Mouse (Mus musculus) inflammation-experienced regulatory T-cells, adult 6 months (primary cell): ENCODE data around the gene Il22ra1. TPM values are rescaled to one million over a fixed set of nuclear protein-coding genes. Genes with fewer than 3 reads are reported as not detected.
"Not testable (repeated sequence)": the region's sequence is repeated elsewhere in the genome, so short reads cannot be mapped to it uniquely, and the experiment has no call there.

Experiments
- ATAC-seq: one replicate; pipeline ENCODE4 v1.8.0; 2017
- polyA plus RNA-seq, 3 experiments: library from polyadenylated mRNA; unstranded; fragments of 100-300 nt; shearing (Covaris generic); gene quantifications; one replicate each; pipeline ENCODE4 v1.2.1; 2017

Gene Il22ra1
- polyA plus RNA-seq = not detected

DNA sequence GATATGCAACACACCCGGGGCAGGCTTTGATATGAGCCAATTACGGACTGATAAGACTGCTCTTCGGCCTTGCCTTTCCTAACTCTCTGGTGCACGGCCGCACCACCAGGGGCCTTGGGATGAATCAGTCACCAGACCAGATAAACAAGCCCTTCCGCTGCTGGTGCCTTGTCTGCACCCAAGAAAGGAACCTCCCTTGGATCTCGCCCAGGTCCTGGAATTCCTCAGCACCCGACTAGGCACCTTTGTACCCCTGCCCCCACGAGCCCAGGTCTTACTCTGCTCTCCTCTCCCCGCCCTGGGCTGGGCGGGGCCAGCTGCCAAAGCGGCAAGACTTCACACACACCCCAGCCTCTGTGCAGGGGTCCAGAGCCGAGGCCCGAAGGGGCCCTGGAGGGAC lies at the start of gene Il22ra1:
Il22ra1 (plus strand) TSS at position 356 of the 400 bp plus-strand sequence.
- ATAC-seq = no peak

DNA sequence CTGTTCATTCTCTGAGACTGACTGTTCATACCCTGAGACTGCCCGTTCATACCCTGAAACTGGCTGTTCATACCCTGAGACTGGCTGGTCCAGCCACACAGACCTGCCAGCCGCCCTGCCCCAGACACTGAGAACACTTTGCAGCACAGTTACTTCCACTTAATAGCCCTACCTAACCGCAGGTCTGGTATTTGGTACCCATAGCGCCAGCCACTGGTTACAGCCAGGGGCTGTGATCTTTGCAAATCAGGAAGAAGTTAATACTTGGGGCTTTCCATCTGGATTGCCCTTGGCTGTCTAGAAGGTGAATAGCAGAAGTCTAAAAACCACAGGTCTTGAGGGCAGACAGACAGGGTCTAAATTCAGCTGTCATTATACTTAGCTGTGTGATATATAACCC lies 48.7 kb upstream of the Il22ra1 start:
- no peak for ATAC-seq

DNA sequence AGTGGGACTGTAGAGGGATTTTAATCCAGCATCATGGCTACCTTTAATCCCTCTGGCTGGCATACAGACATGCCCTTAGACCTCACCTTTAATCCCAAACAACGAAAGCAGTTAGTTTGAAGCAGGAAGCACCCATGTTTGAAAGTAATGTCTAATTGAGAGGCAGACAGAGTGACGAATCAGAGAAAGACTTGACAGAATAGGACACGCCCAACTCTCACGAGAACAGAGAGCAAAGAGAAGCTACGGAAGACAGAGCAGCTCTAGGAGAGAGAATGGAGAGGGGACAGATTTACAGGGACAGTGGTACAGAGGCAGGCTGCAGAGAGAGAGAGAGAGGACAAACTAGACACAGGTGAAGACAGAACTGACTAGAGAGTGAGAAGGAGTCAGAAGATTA lies 46.2 kb upstream of the Il22ra1 start:
- no peak for ATAC-seq

DNA sequence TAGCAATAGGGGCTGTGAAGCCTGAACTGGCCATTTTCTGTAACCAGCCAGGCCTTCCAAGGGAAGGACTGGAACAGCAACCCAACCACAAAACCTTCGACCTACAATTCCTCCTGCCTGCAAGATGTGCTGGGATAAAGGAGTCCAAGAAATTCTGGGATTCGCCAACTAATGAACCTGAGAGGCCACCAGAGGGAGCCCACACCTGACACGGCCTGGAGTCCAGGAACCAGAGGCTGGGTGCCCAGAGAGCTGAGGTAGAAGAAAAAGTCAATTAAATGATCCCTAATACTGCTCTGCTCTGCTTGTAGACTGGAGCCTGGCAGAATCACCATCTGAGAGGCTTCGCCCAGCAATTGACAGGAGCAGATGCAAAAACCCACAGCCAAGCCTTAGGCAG lies 44.4 kb upstream of the Il22ra1 start:
- no peak for ATAC-seq

DNA sequence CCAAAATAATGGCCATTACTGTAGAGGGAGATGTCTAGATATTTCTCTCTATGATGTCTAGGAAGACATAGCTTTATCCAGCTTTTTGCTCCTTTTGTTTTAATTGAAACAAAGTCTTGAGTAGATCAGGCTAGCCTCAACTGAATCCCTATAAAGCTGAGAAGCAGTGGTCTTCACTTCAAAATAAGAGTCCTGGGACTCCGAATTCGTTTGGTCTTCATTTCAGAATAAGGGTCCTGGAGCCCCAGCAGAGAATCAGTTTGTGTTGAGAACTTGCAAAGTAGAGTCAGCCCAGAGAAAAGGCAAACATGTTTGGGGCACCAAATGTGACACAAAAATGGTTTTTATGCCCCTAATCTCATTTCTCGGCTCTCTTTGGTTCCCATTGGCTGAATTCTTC lies 43.2 kb upstream of the Il22ra1 start:
- no peak for ATAC-seq

DNA sequence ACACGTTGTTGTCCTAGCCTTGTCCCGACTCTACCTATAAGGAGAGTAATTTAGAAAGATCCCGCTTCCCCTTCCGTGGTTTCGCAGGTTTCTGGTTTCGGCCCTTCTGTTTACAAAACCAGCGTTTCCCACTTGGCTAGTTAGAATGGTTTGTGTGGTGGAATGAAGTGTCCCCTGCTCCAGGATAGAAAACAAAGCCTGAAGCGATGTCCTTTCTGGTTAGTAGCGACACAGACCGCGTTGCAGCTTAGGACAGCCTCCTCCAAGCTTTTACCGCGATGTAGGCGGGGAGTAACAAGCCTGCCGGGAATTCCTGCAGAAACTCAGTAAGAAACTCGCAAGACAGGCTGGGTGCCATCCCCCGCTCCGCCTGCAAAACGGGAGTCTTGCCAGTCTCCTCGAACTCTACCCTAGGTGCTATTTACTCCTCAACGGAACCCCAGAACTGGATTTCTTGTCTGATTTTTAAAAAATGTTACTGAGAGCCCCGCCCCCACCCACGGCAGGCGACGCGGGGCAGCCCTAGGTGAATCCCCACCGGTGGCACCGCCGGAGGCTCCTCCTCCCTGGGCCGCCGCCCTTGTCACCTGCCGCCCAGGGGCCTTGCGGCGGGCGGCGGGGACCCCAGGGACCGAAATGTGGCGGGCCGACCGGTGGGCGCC lies 41.9 kb upstream of the Il22ra1 start, which contains the start of gene Ifnlr1:
Ifnlr1 (plus strand) TSS at position 382 of the 662 bp plus-strand sequence.
- ATAC-seq = peak; percentile 60

DNA sequence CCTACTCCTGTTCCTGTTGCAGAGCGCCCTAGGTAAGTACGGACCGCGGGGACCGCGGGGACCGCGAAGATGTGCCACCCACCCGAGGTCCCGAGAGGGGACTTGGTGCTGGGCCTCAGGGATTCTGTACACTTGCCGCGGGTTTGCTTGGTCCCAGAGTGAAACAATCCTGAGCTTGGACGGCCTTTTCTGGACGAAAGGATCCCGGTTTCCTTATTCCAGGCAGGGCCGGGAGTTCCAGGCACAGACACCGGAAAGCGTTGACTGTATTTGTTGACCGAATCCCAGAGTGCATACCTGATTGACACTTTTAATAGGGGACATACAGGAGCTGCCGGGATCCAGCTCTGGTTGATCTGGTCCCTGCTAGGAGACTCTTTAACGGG lies 41.4 kb upstream of the Il22ra1 start:
- no peak for ATAC-seq

DNA sequence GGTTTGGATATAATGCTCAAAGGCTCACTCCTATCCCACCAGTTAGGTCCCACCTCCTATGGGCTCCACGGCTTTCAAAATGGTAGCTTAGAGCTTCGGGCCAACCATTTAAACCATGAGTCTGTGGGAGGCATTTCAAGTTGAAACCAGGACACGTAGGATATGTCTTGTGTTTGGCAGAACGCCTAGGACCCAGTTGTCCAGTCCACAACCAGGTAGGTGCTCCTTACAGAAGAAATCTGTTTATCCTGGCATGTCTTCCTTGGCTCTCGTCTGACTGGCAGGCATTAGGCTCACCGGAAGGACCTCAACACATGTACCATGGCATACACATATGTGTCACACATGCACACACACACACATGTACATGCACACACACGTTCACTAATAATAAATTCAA lies 38.2 kb upstream of the Il22ra1 start:
- no peak for ATAC-seq

DNA sequence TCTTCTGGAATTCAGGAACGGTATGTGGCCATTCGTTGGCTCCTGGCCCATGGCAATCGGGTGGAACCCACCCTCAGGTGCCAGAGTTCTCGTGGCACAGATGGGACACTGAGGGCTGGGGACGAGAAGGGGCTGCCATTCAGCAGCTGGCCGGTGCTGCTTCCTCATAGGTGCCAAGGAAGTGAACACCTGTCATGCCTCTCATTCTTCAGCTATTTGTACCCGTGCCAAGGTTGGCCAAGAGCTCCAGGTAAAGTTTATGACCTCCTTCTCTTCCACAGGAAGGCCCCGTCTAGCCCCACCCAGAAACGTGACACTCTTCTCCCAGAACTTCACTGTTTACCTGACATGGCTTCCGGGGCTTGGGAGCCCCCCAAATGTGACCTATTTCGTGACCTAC lies 37.7 kb upstream of the Il22ra1 start:
- ATAC-seq = no peak

DNA sequence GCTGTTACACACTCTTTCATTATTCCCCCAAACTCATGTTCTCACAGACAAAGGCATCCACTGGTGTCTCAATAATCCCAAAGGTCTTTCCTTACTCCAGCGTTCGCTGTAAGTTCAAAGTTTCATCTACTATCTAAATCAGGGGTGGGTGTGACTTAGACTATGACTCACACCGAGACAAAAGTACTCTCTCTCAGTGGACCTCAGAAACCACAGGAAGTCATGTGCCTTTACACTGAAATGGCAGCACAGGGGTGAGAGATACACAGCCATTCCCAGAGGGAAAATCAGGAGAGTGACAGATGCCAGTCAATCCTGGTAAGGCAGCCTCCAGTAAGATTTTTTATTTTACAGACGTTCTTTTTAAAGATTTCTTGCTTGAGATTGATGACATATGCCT lies 35.1 kb upstream of the Il22ra1 start:
- no peak for ATAC-seq

DNA sequence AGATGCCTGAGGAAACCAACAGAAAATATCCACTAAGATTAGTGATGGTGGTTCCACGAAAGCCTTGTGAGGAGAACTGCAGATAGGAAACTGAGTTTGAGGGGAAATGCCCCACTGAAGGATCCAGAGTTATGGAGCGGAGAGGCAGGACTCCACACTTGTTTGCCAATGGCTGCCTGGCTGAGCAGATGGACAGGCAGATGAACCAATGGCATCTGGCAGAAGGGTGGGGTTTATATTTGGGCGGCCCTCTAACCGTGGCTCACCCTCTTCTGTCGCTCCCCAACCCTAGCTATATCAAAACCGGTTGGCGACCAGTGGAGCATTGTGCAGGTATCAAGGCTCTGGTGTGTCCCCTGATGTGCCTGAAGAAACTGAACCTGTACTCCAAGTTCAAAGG lies 29.5 kb upstream of the Il22ra1 start:
- no peak for ATAC-seq

DNA sequence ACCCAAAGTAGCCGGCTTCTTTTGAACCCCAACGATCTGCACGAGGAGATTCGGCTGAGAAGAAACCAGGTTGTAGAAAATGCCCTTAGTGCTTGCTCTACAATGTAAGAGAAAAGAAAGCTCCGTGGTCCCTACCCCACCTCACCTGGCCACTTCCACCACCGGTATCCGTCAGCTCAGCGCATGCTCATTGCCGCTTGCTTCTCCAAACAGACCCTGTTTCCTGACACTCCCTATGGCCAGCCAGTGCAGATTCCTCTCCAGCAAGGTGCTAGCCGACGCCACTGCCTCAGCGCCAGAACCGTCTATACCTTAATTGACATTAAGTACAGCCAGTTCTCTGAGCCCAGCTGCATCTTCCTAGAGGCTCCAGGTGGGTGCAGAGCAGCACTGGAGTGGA lies 24.5 kb upstream of the Il22ra1 start:
- no peak for ATAC-seq

DNA sequence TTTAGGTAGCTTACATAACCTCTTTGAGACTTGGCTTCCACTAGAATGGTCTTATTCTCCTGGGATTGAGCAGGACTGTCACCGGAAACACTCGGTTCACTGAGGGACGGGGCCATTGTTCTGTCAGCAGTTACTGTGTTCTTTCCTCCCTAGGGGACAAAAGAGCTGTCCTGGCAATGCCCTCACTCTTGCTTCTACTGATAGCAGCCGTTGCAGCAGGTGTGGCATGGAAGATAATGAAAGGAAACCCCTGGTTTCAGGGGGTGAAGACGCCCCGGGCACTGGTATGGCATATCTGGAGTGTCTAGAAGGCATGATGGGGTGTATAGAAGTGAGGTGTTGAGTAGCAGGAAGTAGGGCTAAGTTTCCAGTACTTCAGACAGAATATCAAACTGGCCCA lies 24.0 kb upstream of the Il22ra1 start:
- ATAC-seq = no peak

DNA sequence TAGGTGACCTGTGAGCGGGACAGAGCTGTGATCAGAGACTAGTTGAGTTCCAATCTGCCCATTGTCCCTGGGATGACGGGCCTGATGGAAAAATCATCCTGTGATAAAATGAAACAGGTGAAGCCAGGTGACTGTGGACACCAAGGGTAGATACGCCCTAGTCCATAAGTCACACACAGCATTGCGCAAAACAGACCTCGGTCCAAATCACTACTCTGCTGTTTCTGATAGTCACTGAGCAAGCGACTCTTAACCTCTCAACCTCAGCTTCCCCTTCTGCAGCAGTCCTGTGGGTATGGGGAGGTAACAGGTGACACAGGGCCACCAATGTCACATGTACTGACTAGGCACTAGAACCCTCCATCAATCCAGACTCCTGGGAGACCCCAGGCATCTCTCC lies 21.9 kb upstream of the Il22ra1 start:
- ATAC-seq = no peak

DNA sequence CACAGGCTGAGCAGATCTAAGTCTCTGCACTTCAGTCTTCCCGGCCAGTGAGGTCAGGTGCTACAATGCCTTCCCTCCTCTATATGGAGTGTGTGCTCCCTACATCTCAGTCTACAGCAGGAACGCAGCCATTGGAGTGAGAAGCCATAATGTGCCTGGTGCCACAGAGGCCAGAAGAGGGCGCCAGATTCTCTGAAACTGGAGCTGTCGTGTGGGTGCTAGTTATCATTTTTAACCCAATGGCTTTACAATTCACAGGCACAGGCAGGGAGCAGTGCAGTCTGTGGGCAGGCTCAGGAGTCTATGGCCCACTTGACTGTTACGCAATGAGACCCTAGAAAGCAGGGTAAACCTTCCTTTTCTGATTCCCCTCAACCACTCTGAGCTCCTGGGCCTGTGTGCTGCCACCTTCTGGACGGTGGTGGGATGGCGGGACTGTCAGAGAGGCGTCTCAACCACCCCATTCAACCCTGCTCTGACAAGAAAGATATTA lies 18.9 kb upstream of the Il22ra1 start:
- ATAC-seq = peak; percentile 50

DNA sequence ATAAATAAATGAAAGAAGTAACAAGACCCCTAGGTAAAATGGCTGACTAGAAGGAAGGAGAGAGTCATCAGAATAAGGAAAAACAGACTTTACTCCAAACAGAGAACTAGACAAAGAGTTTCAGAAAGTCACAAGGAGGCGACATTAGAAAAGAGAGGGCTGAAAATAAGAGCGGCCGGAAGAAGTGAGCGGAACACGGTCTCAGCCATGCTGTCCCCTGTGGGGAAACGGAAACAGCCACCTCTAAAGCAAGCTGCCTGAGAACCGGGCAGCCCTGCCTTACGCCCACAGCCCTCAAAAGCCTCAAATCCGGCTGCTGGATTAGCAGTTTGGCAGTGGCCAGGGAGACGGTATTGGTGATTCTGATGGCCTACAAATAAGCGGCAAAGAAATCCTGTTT lies 18.4 kb upstream of the Il22ra1 start:
- no peak for ATAC-seq

DNA sequence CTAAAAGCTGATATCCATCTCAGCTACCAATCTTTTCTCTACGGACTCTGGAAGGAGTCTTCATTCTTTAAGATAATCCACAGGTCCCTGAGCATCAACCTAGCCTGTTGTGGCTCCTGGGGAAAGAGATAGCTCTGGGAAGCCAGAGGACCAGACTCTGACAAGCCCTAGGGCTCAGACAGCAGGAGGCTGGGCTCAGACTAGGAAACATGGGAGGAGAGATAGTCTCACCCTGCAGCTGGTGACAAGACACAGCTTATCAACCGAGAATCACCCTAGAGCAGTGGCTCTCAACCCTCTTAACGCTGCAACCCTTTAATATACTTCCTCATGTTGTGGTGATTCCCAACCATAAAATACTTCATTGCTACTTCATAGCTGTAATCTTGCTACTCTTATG lies 17.6 kb upstream of the Il22ra1 start:
- ATAC-seq = no peak

DNA sequence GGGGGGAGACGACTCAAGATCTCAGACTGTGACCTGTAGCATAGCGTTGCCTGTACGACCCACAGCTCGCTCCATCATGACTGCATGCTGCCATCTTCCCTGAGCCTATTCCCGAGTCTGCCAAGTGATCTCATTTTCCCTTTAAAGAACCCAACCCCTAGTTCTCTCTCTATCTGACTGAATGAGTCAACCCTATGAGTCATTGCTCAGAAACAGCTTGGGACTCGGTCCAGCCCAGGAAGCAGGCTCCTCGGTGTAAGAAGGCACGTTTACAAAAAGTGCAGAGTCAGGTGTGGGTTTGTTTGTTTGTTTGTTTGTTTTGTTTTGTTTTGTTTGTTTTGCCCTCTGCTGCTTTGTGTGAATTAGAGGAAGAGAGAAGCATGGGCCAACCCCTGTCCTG lies 13.2 kb upstream of the Il22ra1 start:
- ATAC-seq = no peak

DNA sequence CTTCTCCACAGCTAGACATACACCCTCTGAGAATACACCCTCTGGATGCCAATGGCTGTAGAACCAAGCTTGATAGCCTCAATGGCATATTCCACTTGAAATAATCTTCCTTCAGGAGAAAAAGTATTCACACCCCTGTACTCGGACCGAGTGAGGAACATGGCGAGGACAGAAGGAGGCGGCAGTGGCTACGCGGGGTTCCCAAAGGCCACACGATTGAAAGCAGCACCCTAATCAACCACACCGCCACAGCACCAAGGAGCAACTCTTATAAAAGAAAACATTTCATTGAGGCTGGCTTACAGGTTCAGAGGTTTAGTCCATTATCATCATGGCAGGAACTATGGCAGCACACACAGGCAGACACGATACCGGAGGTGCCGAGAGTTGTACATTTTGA lies 11.5 kb upstream of the Il22ra1 start:
- not testable (repeated sequence) for ATAC-seq

DNA sequence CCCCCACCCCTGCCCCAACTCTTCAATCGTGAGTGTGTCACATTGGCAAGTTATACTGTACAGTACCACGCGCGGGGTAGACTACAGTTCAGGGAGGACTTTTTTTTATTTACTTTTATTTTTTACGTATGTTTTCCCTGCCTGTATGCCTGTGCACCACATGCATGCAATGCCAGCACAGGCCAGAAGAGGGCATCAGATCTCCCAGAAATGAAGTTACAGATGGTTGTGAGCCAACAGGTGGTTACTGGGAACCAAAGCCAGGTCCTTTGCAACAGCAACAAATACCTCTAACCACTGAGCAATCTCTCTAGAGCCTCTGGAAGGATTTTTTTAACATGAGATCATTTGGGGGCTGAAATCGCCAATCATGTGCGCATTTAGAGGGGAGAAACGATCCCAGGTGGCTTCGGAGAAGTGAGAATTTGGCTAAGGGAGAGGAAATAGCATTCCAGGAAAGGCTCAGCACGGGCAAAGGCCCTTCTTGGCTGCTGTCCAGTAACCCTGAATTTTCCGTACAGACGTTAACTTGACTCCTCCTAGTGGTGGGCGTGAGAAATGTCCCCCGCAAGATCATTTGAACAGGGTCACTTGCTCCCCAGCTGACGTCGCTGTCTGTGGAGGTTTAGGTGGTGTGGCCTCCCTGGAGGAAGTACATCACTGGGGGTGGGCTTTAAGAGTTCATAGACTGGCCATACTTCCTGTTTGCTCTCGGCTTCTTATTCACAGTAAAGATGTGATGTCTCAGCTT lies 5.3 kb upstream of the Il22ra1 start:
- ATAC-seq = no peak

DNA sequence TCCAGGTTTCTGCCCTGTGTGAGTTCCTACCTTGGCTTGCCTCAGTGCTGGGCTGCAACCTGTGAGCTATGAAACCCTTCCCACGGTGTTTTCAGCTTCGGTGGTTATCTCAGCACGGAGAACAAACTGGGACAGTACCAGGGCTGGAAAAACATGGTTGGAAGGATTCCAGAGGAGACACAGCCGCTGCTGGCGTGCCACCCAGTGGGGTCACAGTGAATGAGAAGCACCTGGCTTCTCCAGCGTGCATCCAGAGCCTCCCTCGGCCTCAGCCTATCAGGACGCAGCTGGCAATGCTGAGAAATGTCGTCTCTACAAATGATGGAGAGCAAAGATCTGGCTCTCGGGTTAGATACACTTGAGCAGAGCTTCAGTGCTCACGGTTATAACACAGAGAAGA lies 1.6 kb upstream of the Il22ra1 start:
- no peak for ATAC-seq

DNA sequence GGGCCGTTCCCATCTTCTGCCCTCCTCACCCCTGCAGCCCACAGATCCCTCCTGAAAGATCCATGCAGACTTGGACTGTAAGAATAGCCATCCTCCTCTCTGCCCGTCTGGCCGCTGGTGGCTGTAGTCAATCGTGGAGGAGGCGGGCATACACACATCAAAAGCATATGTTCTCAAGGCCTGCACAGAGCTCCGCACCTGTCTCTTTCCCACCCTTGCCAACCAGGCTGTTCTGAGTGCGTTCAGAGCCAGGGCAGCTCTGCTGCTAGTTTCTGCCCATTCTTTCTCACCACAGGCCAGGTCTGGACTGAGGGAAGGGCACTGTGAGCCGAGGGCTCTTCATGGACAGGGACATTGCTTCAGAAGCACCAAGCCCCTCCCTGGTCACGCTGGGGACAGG lies 2.2 kb downstream of the Il22ra1 start:
- ATAC-seq = no peak

DNA sequence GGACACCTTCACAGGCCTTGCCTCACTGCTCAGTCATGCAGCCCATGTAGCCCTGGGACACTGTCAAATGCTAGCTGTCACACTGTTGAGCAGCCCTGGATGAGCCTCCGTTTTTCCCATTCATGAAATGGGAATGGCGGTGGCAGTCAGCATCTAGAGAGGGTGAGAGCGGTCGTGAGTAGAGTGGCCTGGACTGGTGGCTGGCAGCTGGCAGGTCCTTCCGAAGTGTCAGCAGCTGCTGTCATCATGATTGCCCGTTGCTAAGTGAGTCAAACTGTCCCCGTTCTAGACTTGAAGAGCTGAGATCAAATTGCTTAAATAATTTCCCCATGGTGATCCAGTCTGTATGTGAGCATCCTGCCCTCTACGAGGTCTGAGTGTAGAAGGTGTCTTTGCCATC lies 3.0 kb downstream of the Il22ra1 start:
- ATAC-seq = no peak

DNA sequence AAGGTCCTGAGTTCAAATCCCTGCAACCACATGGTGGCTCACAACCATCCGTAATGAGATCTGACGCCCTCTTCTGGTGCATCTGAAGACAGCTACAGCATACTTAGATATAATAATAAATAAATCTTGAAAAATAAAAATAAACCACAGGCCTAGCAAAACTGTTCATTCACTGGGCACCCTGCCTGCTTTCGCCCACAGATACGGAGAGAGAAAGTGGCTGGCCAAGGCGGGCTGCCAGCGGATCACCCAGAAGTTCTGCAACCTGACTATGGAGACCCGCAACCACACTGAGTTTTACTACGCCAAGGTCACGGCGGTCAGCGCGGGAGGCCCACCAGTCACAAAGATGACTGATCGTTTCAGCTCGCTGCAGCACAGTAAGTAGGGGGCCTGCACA lies 5.9 kb downstream of the Il22ra1 start:
- ATAC-seq = no peak
